Comparison of ENCODE assay signal across 9 mouse cellular contexts in genomic region chr9:60616946-60617345, GRCm38 (mm10).
DNase-seq lines count a peak whose midpoint lies in the region; ATAC-seq and TF ChIP-seq lines count a peak whose summit lies in the region.
"Had no signal": no experiment of that assay in that cellular context is flagged by ENCODE, and none has a peak within 500 bp of the region (broad histone marks: within the 10 kb centered on the region; RNA-seq: fewer than 3 reads in every experiment).

No protein-coding gene starts in this region.

- H3K9me3 ChIP-seq in forebrain, postnatal 0 days (ENCODE audit: low read length): no peaks in the 10 kb centered on the region
- no peaks in the 10 kb centered on the region for H3K9me3 ChIP-seq in forebrain, embryonic 10.5 days
- no peaks in the 10 kb centered on the region for H3K9me3 ChIP-seq in intestine, embryonic 14.5 days (ENCODE audit: control insufficient read depth, low read length)

- 57% methylated on average over 9 of the region's 9 CpGs for WGBS in forebrain, postnatal 0 days
- 86% methylated on average over 9 of the region's 9 CpGs for WGBS in forebrain, embryonic 10.5 days
- WGBS in intestine, embryonic 14.5 days: 39% methylated on average over 9 of the region's 9 CpGs

- 0 out of 2 replicates have a peak overlapping the region, but pooled peaks have one; percentile 48 for H3K27ac ChIP-seq in forebrain, postnatal 0 days (ENCODE audit: low read depth, low read length)
- H3K27ac ChIP-seq in forebrain, embryonic 10.5 days: no peak overlapping the region
- H3K27ac ChIP-seq in gastrocnemius, adult 2 months: peak overlapping the region; percentile 83
- H3K27ac ChIP-seq in intestine, embryonic 14.5 days (ENCODE audit: low read depth): peak overlapping the region; percentile 65; the same call in 1 of the 2 replicates
- H3K27ac ChIP-seq: liver, embryonic 14.5 days had no signal

- peak; percentile 58; the same call in 1 of the 2 replicates for ATAC-seq in forebrain, postnatal 0 days
- 0 out of 2 replicates have a peak, but pooled peaks have one; percentile 27 for ATAC-seq in intestine, embryonic 14.5 days (replicated peaks; ENCODE audit: low FRiP score, low TSS enrichment, low read depth)

- peaks cover 23% of the 10 kb centered on the region for H3K36me3 ChIP-seq in forebrain, postnatal 0 days (ENCODE audit: insufficient read depth)
- peaks cover 22% of the 10 kb centered on the region for H3K36me3 ChIP-seq in forebrain, embryonic 10.5 days (replicated peaks)
- no peaks in the 10 kb centered on the region for H3K36me3 ChIP-seq in intestine, embryonic 14.5 days (ENCODE audit: control insufficient read depth, insufficient read depth, low read length)

- H3K4me2 ChIP-seq in forebrain, postnatal 0 days (ENCODE audit: low read depth): no peak overlapping the region
- peak overlapping the region; percentile 11; the same call in 1 of the 2 replicates for H3K4me2 ChIP-seq in intestine, embryonic 14.5 days (ENCODE audit: low read length)

- peak; percentile 46 for DNase-seq in forebrain, postnatal 0 days
- DNase-seq in forebrain, embryonic 10.5 days (ENCODE audit: extremely low spot score, low spot score): no peak
- peak; percentile 55 for DNase-seq in Muller cell, postnatal 12 days (ENCODE audit: inconsistent ontology term)
- peak; percentile 56 for DNase-seq in gastrocnemius, adult 2 months
- peak; percentile 60 for DNase-seq in intestine, embryonic 14.5 days (ENCODE audit: low spot score)
- DNase-seq in embryo, embryonic 10 days (ENCODE audit: low spot score): no peak
- no peak for DNase-seq in cerebellum, adult 11 months
- no peak for DNase-seq in kidney, adult 9 months

- no peaks in the 10 kb centered on the region for H3K4me1 ChIP-seq in forebrain, postnatal 0 days (ENCODE audit: insufficient read depth)
- H3K4me1 ChIP-seq in forebrain, embryonic 10.5 days: no peaks in the 10 kb centered on the region
- H3K4me1 ChIP-seq in intestine, embryonic 14.5 days (replicated peaks; ENCODE audit: control insufficient read depth, insufficient read depth, low read length): 0 out of 2 replicates have a peak, but pooled peaks cover 4% of the 10 kb centered on the region

- H3K27me3 ChIP-seq in forebrain, postnatal 0 days (ENCODE audit: insufficient read depth, low read length): no peaks in the 10 kb centered on the region
- H3K27me3 ChIP-seq in forebrain, embryonic 10.5 days (ENCODE audit: poor library complexity, severe bottlenecking): no peaks in the 10 kb centered on the region
- H3K27me3 ChIP-seq in intestine, embryonic 14.5 days (replicated peaks; ENCODE audit: control insufficient read depth, insufficient read depth, low read length): no peaks in the 10 kb centered on the region

- no peak overlapping the region for H3K4me3 ChIP-seq in forebrain, postnatal 0 days (ENCODE audit: low read depth, low read length)
- no peak overlapping the region for H3K4me3 ChIP-seq in forebrain, embryonic 10.5 days
- H3K4me3 ChIP-seq in gastrocnemius, adult 2 months: peak overlapping the region; percentile 47
- no peak overlapping the region for H3K4me3 ChIP-seq in intestine, embryonic 14.5 days (ENCODE audit: low read depth, low read length)

- no peak overlapping the region for H3K9ac ChIP-seq in forebrain, postnatal 0 days
- no peak overlapping the region for H3K9ac ChIP-seq in intestine, embryonic 14.5 days (ENCODE audit: low read length)
- H3K9ac ChIP-seq: liver, embryonic 14.5 days had no signal

- TF ChIP-seq CTCF in forebrain, postnatal 0 days (IDR thresholded peaks at IDR 0.05; ENCODE audit: low read depth): no peak
- TF ChIP-seq CTCF in gastrocnemius, adult 2 months (IDR thresholded peaks at IDR 0.05): no peak

- intact Hi-C loops in gastrocnemius, adult 2 months (cut with DNase I): no loop called here

Comparison
In these comparisons a context has a peak if more than half of its experiments do, and no peak if none do; other contexts are left out.
1. DNase-seq: peak in forebrain, postnatal 0 days (single experiment), Muller cell, postnatal 12 days (single experiment), gastrocnemius, adult 2 months (single experiment) and intestine, embryonic 14.5 days (single experiment); none in forebrain, embryonic 10.5 days (single experiment), embryo, embryonic 10 days (single experiment), cerebellum, adult 11 months (single experiment) and kidney, adult 9 months (single experiment).